Mouse (Mus musculus): ENCODE results near the gene Pdx1. TPM values are rescaled to one million over a fixed set of nuclear protein-coding genes. Genes with fewer than 3 reads are reported as not detected.
A peak's percentile ranks its signal among the peaks of the same experiment; 100 is the strongest.

The Pdx1 gene
- polyA plus RNA-seq, 1 experiment, result not detected

- no peak overlapping the region for H3ac ChIP-seq (ENCODE audit: control insufficient read depth, insufficient read length, low read depth)
- H3K79me3 ChIP-seq (ENCODE audit: low read depth), result no peaks in the 10 kb centered on the region
- H3K4me3 ChIP-seq (ENCODE audit: insufficient read depth, poor library complexity, severe bottlenecking), result no peak overlapping the region
- TF ChIP-seq MYOG (IDR thresholded peaks at IDR 0.05; ENCODE audit: control insufficient read depth, extremely low read depth, insufficient read length) (no peak), MYOD1 (IDR thresholded peaks at IDR 0.05; ENCODE audit: control insufficient read depth, insufficient read length, low read depth) (no peak), CTCF (IDR thresholded peaks at IDR 0.05; ENCODE audit: control insufficient read depth, insufficient read depth, insufficient read length) (no peak), MAX (IDR thresholded peaks at IDR 0.05) (no peak), FOSL1 (IDR thresholded peaks at IDR 0.05; ENCODE audit: insufficient read depth, low read length, poor library complexity, severe bottlenecking) (no peak), CEBPB (IDR thresholded peaks at IDR 0.05; ENCODE audit: low read depth) (no peak)
- no peaks in the 10 kb centered on the region for H3K79me2 ChIP-seq (ENCODE audit: control insufficient read depth, insufficient read depth)
- no peaks in the 10 kb centered on the region for H3K36me3 ChIP-seq (ENCODE audit: control insufficient read depth, insufficient read depth)
- H3K27me3 ChIP-seq (ENCODE audit: control insufficient read depth, insufficient read depth, insufficient read length), result peaks cover 83% of the 10 kb centered on the region
Observed at GRCm38 (mm10) chr5:147275761-147276160, 6.0 kb downstream of the Pdx1 start.

GRCm38 (mm10) chr5:147276701-147277546 is 7.2 kb downstream of the Pdx1 start:
- Histone ChIP-seq H3K4me3 (ENCODE audit: insufficient read depth, poor library complexity, severe bottlenecking) (no peak overlapping the region), H3ac (ENCODE audit: control insufficient read depth, insufficient read length, low read depth) (no peak overlapping the region), H3K79me3 (ENCODE audit: low read depth) (no peaks in the 10 kb centered on the region), H3K79me2 (ENCODE audit: control insufficient read depth, insufficient read depth) (no peaks in the 10 kb centered on the region), H3K27me3 (ENCODE audit: control insufficient read depth, insufficient read depth, insufficient read length) (peaks cover 75% of the 10 kb centered on the region), H3K36me3 (ENCODE audit: control insufficient read depth, insufficient read depth) (no peaks in the 10 kb centered on the region)
- TF ChIP-seq CEBPB (IDR thresholded peaks at IDR 0.05; ENCODE audit: low read depth), result no peak
- TF ChIP-seq CTCF (IDR thresholded peaks at IDR 0.05; ENCODE audit: control insufficient read depth, insufficient read depth, insufficient read length), result no peak
- no peak for TF ChIP-seq MYOG (IDR thresholded peaks at IDR 0.05; ENCODE audit: control insufficient read depth, extremely low read depth, insufficient read length)
- TF ChIP-seq FOSL1 (IDR thresholded peaks at IDR 0.05; ENCODE audit: insufficient read depth, low read length, poor library complexity, severe bottlenecking), result no peak
- no peak for TF ChIP-seq USF1 (IDR thresholded peaks at IDR 0.05; ENCODE audit: low read depth)

GRCm38 (mm10) chr5:147277547-147277925 is 7.8 kb downstream of the Pdx1 start:
- peaks cover 69% of the 10 kb centered on the region for H3K27me3 ChIP-seq (ENCODE audit: control insufficient read depth, insufficient read depth, insufficient read length)
- no peak overlapping the region for H3K4me3 ChIP-seq (ENCODE audit: insufficient read depth, poor library complexity, severe bottlenecking)
- H3K79me2 ChIP-seq (ENCODE audit: control insufficient read depth, insufficient read depth), result no peaks in the 10 kb centered on the region
- TF ChIP-seq MAX (IDR thresholded peaks at IDR 0.05) (no peak), FOSL1 (IDR thresholded peaks at IDR 0.05; ENCODE audit: insufficient read depth, low read length, poor library complexity, severe bottlenecking) (no peak), CTCF (IDR thresholded peaks at IDR 0.05; ENCODE audit: control insufficient read depth, insufficient read depth, insufficient read length) (no peak), USF1 (IDR thresholded peaks at IDR 0.05; ENCODE audit: low read depth) (no peak), CEBPB (IDR thresholded peaks at IDR 0.05; ENCODE audit: low read depth) (no peak), MYOG (IDR thresholded peaks at IDR 0.05; ENCODE audit: control insufficient read depth, extremely low read depth, insufficient read length) (no peak), MYOD1 (IDR thresholded peaks at IDR 0.05; ENCODE audit: control insufficient read depth, insufficient read length, low read depth) (no peak)
- no peaks in the 10 kb centered on the region for H3K79me3 ChIP-seq (ENCODE audit: low read depth)
- H3K36me3 ChIP-seq (ENCODE audit: control insufficient read depth, insufficient read depth), result no peaks in the 10 kb centered on the region
- no peak overlapping the region for H3ac ChIP-seq (ENCODE audit: control insufficient read depth, insufficient read length, low read depth)

GRCm38 (mm10) chr5:147284365-147284764 is 14.6 kb downstream of the Pdx1 start:
- TF ChIP-seq FOSL1 (IDR thresholded peaks at IDR 0.05; ENCODE audit: insufficient read depth, low read length, poor library complexity, severe bottlenecking), result no peak
- TF ChIP-seq MYOG (IDR thresholded peaks at IDR 0.05; ENCODE audit: control insufficient read depth, extremely low read depth, insufficient read length), result no peak
- no peak for TF ChIP-seq MAX (IDR thresholded peaks at IDR 0.05)
- TF ChIP-seq USF1 (IDR thresholded peaks at IDR 0.05; ENCODE audit: low read depth), result no peak
- TF ChIP-seq CTCF (IDR thresholded peaks at IDR 0.05; ENCODE audit: control insufficient read depth, insufficient read depth, insufficient read length), result no peak
- TF ChIP-seq CEBPB (IDR thresholded peaks at IDR 0.05; ENCODE audit: low read depth), result no peak
- no peak for TF ChIP-seq MYOD1 (IDR thresholded peaks at IDR 0.05; ENCODE audit: control insufficient read depth, insufficient read length, low read depth)
- Histone ChIP-seq H3K36me3 (ENCODE audit: control insufficient read depth, insufficient read depth) (no peaks in the 10 kb centered on the region), H3K27me3 (ENCODE audit: control insufficient read depth, insufficient read depth, insufficient read length) (peaks cover 13% of the 10 kb centered on the region), H3K79me3 (ENCODE audit: low read depth) (no peaks in the 10 kb centered on the region), H3ac (ENCODE audit: control insufficient read depth, insufficient read length, low read depth) (no peak overlapping the region), H3K79me2 (ENCODE audit: control insufficient read depth, insufficient read depth) (no peaks in the 10 kb centered on the region), H3K4me3 (ENCODE audit: insufficient read depth, poor library complexity, severe bottlenecking) (no peak overlapping the region)

- no peak for TF ChIP-seq MYOG (IDR thresholded peaks at IDR 0.05; ENCODE audit: control insufficient read depth, extremely low read depth, insufficient read length)
- TF ChIP-seq FOSL1 (IDR thresholded peaks at IDR 0.05; ENCODE audit: insufficient read depth, low read length, poor library complexity, severe bottlenecking), result no peak
- TF ChIP-seq USF1 (IDR thresholded peaks at IDR 0.05; ENCODE audit: low read depth), result no peak
- no peak for TF ChIP-seq CTCF (IDR thresholded peaks at IDR 0.05; ENCODE audit: control insufficient read depth, insufficient read depth, insufficient read length)
- no peak for TF ChIP-seq MYOD1 (IDR thresholded peaks at IDR 0.05; ENCODE audit: control insufficient read depth, insufficient read length, low read depth)
- peak; percentile 39 for TF ChIP-seq CEBPB (IDR thresholded peaks at IDR 0.05; ENCODE audit: low read depth)
- TF ChIP-seq MAX (IDR thresholded peaks at IDR 0.05), result no peak
- no peaks in the 10 kb centered on the region for H3K79me2 ChIP-seq (ENCODE audit: control insufficient read depth, insufficient read depth)
- no peaks in the 10 kb centered on the region for H3K36me3 ChIP-seq (ENCODE audit: control insufficient read depth, insufficient read depth)
- no peaks in the 10 kb centered on the region for H3K27me3 ChIP-seq (ENCODE audit: control insufficient read depth, insufficient read depth, insufficient read length)
- no peak overlapping the region for H3ac ChIP-seq (ENCODE audit: control insufficient read depth, insufficient read length, low read depth)
- H3K79me3 ChIP-seq (ENCODE audit: low read depth), result no peaks in the 10 kb centered on the region
- H3K4me3 ChIP-seq (ENCODE audit: insufficient read depth, poor library complexity, severe bottlenecking), result no peak overlapping the region
Observed at GRCm38 (mm10) chr5:147291764-147292505, 22.2 kb downstream of the Pdx1 start.
